Mouse (Mus musculus): ENCODE measurements around the gene Hist3h2a. TPM values are rescaled to one million over a fixed set of nuclear protein-coding genes. Genes with fewer than 3 reads are reported as not detected.

The Hist3h2a gene
- polyA plus RNA-seq, 1 experiment from 2014 or later: 22.2 TPM

GRCm38 (mm10) chr11:58970831-58971530, 16.5 kb downstream of the Hist3h2a start:
- WGBS: 83% methylated on average over 21 of the region's 21 CpGs
- no peaks in the 10 kb centered on the region; the same call in 1 of the 2 replicates for H3K36me3 ChIP-seq
- no peak overlapping the region for H3K4me2 ChIP-seq
- ATAC-seq (ENCODE audit: borderline replicate concordance, extremely low read depth, low FRiP score, low TSS enrichment): no peak; the same call in 1 of the 2 replicates
- H3K4me3 ChIP-seq: no peak overlapping the region
- no peaks in the 10 kb centered on the region for H3K9me3 ChIP-seq
- no peaks in the 10 kb centered on the region for H3K27me3 ChIP-seq
- H3K27ac ChIP-seq: no peak overlapping the region
- no peak overlapping the region for H3K9ac ChIP-seq
- peaks cover 18% of the 10 kb centered on the region for H3K4me1 ChIP-seq

DNA sequence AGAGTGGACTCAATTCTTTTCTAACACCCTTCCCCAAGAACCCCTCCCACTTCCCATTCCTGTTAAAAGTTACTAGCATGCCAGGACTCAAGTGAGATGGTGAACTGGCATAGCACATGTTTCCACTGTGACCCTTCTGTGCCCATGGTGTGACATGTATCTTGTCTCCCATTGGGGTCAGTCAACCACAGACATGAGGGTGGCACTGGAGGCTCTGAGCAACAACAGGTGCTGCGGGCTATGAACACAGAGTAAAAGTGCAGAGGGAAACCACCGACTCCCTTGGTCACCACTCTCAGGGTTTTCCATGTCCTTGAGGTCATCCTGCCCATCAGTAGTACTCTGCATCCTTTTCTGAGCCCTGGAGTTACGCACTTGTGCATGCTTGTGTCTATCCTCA, 17.3 kb downstream of the Hist3h2a start:
- peaks cover 20% of the 10 kb centered on the region for H3K4me1 ChIP-seq
- no peak overlapping the region for H3K4me2 ChIP-seq
- WGBS: 98% methylated on average over 3 of the region's 3 CpGs
- no peaks in the 10 kb centered on the region; the same call in 1 of the 2 replicates for H3K36me3 ChIP-seq
- no peak overlapping the region for H3K9ac ChIP-seq
- no peak overlapping the region for H3K4me3 ChIP-seq
- no peaks in the 10 kb centered on the region for H3K9me3 ChIP-seq
- H3K27ac ChIP-seq: no peak overlapping the region
- H3K27me3 ChIP-seq: no peaks in the 10 kb centered on the region
- no peak for ATAC-seq (ENCODE audit: borderline replicate concordance, extremely low read depth, low FRiP score, low TSS enrichment)

- no peak for ATAC-seq (ENCODE audit: borderline replicate concordance, extremely low read depth, low FRiP score, low TSS enrichment)
- H3K4me3 ChIP-seq: no peak overlapping the region
- peaks cover 26% of the 10 kb centered on the region for H3K4me1 ChIP-seq
- H3K9ac ChIP-seq: no peak overlapping the region
- H3K4me2 ChIP-seq: no peak overlapping the region
- H3K27me3 ChIP-seq: no peaks in the 10 kb centered on the region
- H3K27ac ChIP-seq: no peak overlapping the region
- no peaks in the 10 kb centered on the region for H3K9me3 ChIP-seq
- 87% methylated on average over 3 of the region's 3 CpGs for WGBS
- H3K36me3 ChIP-seq: no peaks in the 10 kb centered on the region; the same call in 1 of the 2 replicates
Measured at GRCm38 (mm10) chr11:58974414-58974813, 19.9 kb downstream of the Hist3h2a start.

- H3K9me3 ChIP-seq: no peaks in the 10 kb centered on the region
- H3K4me1 ChIP-seq: peaks cover 34% of the 10 kb centered on the region
- WGBS: under 1% methylated on average over 29 of the region's 29 CpGs
- peak overlapping the region; percentile 52 for H3K27ac ChIP-seq
- peak overlapping the region; percentile 96 for H3K4me3 ChIP-seq
- H3K4me2 ChIP-seq: peak overlapping the region; percentile 92
- peaks cover 2% of the 10 kb centered on the region; the same call in 1 of the 2 replicates for H3K36me3 ChIP-seq
- ATAC-seq (ENCODE audit: borderline replicate concordance, extremely low read depth, low FRiP score, low TSS enrichment): no peak
- no peaks in the 10 kb centered on the region for H3K27me3 ChIP-seq
- H3K9ac ChIP-seq: peak overlapping the region; percentile 93
Measured at GRCm38 (mm10) chr11:58977150-58977549, 22.7 kb downstream of the Hist3h2a start.

DNA sequence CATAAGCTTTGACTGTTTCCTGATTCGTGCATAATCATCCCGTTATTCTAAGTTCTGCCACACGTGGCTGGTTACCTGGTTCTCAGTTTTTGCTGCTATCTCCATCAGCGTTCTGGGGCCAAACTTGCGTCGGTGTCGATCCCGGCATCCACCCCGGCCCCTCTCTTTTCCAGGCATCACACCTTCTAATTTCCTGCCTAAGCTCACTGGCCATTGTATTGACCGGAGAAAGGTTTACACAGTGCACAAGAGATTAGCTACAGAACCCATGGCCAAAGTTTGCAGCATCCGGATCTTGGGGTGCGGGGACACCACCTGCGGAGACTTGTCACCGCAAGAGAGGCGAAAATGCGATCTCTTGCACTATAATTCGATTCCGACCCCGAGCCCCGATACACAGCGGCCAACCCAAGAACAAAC, 23.1 kb downstream of the Hist3h2a start:
- Histone ChIP-seq H3K4me2 (peak overlapping the region; percentile 92), H3K36me3 (peaks cover 7% of the 10 kb centered on the region; the same call in 1 of the 2 replicates), H3K9me3 (no peaks in the 10 kb centered on the region), H3K9ac (peak overlapping the region; percentile 93), H3K4me1 (peaks cover 34% of the 10 kb centered on the region), H3K27ac (peak overlapping the region; percentile 52), H3K4me3 (peak overlapping the region; percentile 96), H3K27me3 (no peaks in the 10 kb centered on the region)
- WGBS: under 1% methylated on average over 21 of the region's 21 CpGs
- ATAC-seq (ENCODE audit: borderline replicate concordance, extremely low read depth, low FRiP score, low TSS enrichment): no peak

- under 1% methylated on average over 64 of the region's 64 CpGs for WGBS
- Histone ChIP-seq H3K27me3 (no peaks in the 10 kb centered on the region), H3K9ac (peak within 1 kb of the TSS; percentile 93), H3K36me3 (peaks cover 12% of the 10 kb centered on the region; the same call in 1 of the 2 replicates), H3K4me3 (peak within 1 kb of the TSS; percentile 96), H3K4me1 (peaks cover 34% of the 10 kb centered on the region), H3K4me2 (peak within 1 kb of the TSS; percentile 92), H3K9me3 (no peaks in the 10 kb centered on the region), H3K27ac (peak within 1 kb of the TSS; percentile 52)
- ATAC-seq (ENCODE audit: borderline replicate concordance, extremely low read depth, low FRiP score, low TSS enrichment): peak; percentile 72; the same call in 1 of the 2 replicates
Measured at GRCm38 (mm10) chr11:58978027-58978705, 23.7 kb downstream of the Hist3h2a start, which contains the start of gene Trim11. Trim11 (plus strand) TSS chr11:58978093.

GRCm38 (mm10) chr11:58978706-58979030, 24.2 kb downstream of the Hist3h2a start:
- Histone ChIP-seq H3K27ac (no peak overlapping the region; the same call in 1 of the 2 replicates), H3K9me3 (no peaks in the 10 kb centered on the region), H3K9ac (peak overlapping the region; percentile 93), H3K27me3 (no peaks in the 10 kb centered on the region), H3K4me2 (peak overlapping the region; percentile 92), H3K4me3 (peak overlapping the region; percentile 96), H3K4me1 (peaks cover 34% of the 10 kb centered on the region), H3K36me3 (peaks cover 14% of the 10 kb centered on the region; the same call in 1 of the 2 replicates)
- WGBS: 2% methylated on average over 5 of the region's 5 CpGs
- no peak for ATAC-seq (ENCODE audit: borderline replicate concordance, extremely low read depth, low FRiP score, low TSS enrichment)

GRCm38 (mm10) chr11:58979183-58979582, 24.7 kb downstream of the Hist3h2a start:
- peaks cover 34% of the 10 kb centered on the region for H3K4me1 ChIP-seq
- H3K9me3 ChIP-seq: no peaks in the 10 kb centered on the region
- H3K27ac ChIP-seq: no peak overlapping the region
- no peaks in the 10 kb centered on the region for H3K27me3 ChIP-seq
- no peak for ATAC-seq (ENCODE audit: borderline replicate concordance, extremely low read depth, low FRiP score, low TSS enrichment)
- peak overlapping the region; percentile 96 for H3K4me3 ChIP-seq
- peak overlapping the region; percentile 92 for H3K4me2 ChIP-seq
- peak overlapping the region; percentile 93 for H3K9ac ChIP-seq
- H3K36me3 ChIP-seq: peaks cover 19% of the 10 kb centered on the region
- WGBS: 76% methylated on average over 3 of the region's 3 CpGs

DNA sequence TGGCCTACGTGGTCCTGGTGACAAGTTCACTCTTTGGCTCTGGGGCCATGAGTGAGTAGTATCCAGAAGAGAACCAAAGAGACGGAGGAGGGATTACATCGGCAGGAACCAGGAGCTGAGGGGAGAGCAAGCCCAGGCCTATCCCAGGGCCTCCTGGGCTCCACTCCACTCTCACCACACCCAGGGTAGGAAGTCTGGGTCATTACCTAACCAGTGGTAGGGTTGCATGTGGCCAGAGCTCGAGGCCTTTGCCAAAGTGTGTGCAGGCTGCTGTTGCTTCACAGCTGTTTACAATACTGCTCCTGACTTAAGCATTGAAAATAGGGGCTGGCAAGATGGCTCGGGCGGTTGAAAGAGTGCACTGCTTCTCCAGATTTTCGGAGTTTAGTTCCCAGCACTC, 25.2 kb downstream of the Hist3h2a start:
- Histone ChIP-seq H3K27ac (no peak overlapping the region), H3K27me3 (no peaks in the 10 kb centered on the region), H3K9ac (peak overlapping the region; percentile 93; the same call in 1 of the 2 replicates), H3K36me3 (peaks cover 24% of the 10 kb centered on the region), H3K9me3 (no peaks in the 10 kb centered on the region), H3K4me1 (peaks cover 34% of the 10 kb centered on the region), H3K4me2 (peak overlapping the region; percentile 92), H3K4me3 (peak overlapping the region; percentile 96)
- ATAC-seq (ENCODE audit: borderline replicate concordance, extremely low read depth, low FRiP score, low TSS enrichment): no peak
- 74% methylated on average over 7 of the region's 7 CpGs for WGBS

- Histone ChIP-seq H3K36me3 (peaks cover 32% of the 10 kb centered on the region), H3K4me3 (no peak overlapping the region), H3K4me1 (peaks cover 34% of the 10 kb centered on the region), H3K4me2 (peak overlapping the region; percentile 92; the same call in 1 of the 2 replicates), H3K27ac (no peak overlapping the region), H3K9ac (no peak overlapping the region), H3K9me3 (no peaks in the 10 kb centered on the region), H3K27me3 (no peaks in the 10 kb centered on the region)
- no peak for ATAC-seq (ENCODE audit: borderline replicate concordance, extremely low read depth, low FRiP score, low TSS enrichment)
- 51% methylated on average over 5 of the region's 5 CpGs for WGBS
Measured at GRCm38 (mm10) chr11:58980381-58980990, 26.0 kb downstream of the Hist3h2a start.

DNA sequence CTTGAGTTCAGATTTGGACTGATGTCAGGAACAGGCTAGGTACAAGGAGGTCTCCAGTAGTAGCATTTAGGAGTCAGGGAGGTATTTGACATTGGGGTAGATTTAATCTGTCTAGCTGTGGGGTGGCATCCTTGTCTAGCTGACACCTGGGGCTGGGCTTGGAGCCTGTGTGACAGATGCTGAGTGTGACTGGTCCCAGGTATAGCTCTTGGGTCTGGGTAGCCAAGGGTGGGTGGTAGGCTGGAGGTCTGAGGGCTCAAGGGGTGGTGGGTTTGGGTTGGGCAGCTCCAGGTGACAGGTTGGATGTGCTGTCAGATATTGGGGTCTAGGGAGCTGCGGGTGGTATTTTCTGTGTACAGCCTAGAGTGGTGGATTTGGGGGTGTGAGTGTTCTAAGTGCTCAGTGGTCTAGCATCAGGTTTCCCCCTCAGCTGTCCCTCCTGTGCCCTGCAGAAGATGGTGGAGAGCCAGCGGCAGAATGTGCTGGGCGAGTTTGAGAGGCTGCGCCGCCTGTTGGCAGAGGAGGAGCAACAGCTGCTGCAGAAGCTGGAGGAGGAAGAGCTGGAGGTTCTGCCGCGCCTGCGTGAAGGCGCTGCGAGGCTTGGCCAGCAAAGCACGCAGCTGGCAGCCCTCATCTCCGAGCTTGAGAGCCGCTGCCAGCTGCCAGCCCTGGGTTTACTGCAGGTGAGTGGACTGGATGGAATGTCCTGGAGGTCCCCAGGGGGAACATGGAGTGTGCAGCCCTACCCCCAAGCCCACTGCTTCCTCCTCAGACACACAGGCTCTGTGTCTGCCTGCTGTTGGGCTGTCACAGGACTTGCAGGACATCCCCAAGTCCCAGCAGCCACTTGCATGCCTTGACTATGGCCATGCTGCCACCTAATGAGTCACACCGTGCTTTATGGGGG, 27.3 kb downstream of the Hist3h2a start:
- no peak overlapping the region for H3K4me2 ChIP-seq
- H3K36me3 ChIP-seq: peaks cover 44% of the 10 kb centered on the region
- H3K27ac ChIP-seq: no peak overlapping the region

More for the DNA sequence above, 27.3 kb downstream of the Hist3h2a start:
- H3K4me1 ChIP-seq: peaks cover 30% of the 10 kb centered on the region
- no peak overlapping the region for H3K9ac ChIP-seq
- no peak for ATAC-seq (ENCODE audit: borderline replicate concordance, extremely low read depth, low FRiP score, low TSS enrichment)
- no peak overlapping the region for H3K4me3 ChIP-seq
- H3K27me3 ChIP-seq: no peaks in the 10 kb centered on the region
- 56% methylated on average over 14 of the region's 14 CpGs for WGBS
- H3K9me3 ChIP-seq: no peaks in the 10 kb centered on the region

Data from lung, embryonic 15.5 days (tissue).